Mouse (Mus musculus) CH12.LX (cell line): ENCODE measurements around the gene Ndufs2. TPM values are rescaled to one million over a fixed set of nuclear protein-coding genes. Genes with fewer than 3 reads are reported as not detected.

Experiments
- DNase-seq: peaks from one replicate; pipeline ENCODE4 v3.0.0-alpha.2; 2013; ENCODE audit errors: extremely low read depth
- H3K27ac ChIP-seq: 2 replicates; pipeline ENCODE4 v1.5.1; 2012; ENCODE audit warnings: low read depth, mild to moderate bottlenecking, control low read depth, moderate library complexity; ENCODE audit not compliant: insufficient read depth
- H3K27me3 ChIP-seq: replicated peaks from 2 replicates; pipeline ENCODE3; 2012; ENCODE audit warnings: inconsistent platforms
- H3K36me3 ChIP-seq, 2 experiments: replicated peaks in 1 of 2; 2 replicates each; pipeline versions ENCODE3 to v1.6.1; 2012; ENCODE audit warnings: inconsistent platforms in 1 of 2, low read length in 1 of 2, mild to moderate bottlenecking in 1 of 2, mixed read lengths in 1 of 2, moderate library complexity in 1 of 2; ENCODE audit not compliant: control insufficient read depth in 1 of 2, insufficient read depth in 1 of 2
- H3K4me1 ChIP-seq, 2 experiments: 2 replicates each; pipeline ENCODE4 v1.6.1; 2012; ENCODE audit warnings: inconsistent platforms in 1 of 2, moderate library complexity in 1 of 2; ENCODE audit not compliant: insufficient read depth in 2 of 2, control insufficient read depth in 1 of 2
- H3K4me2 ChIP-seq: 2 replicates; pipeline ENCODE4 v1.6.1; 2012; ENCODE audit warnings: low read depth, mild to moderate bottlenecking, control low read depth; ENCODE audit not compliant: poor library complexity, insufficient read depth, severe bottlenecking
- H3K4me3 ChIP-seq, 3 experiments: fragments of 150-350 bp in 1 of 3; sonication (generic) in 1 of 3; replicated peaks in 1 of 3; 2 replicates each; pipeline versions ENCODE3 to v1.5.1; 2011 to 2012; ENCODE audit warnings: low read depth in 2 of 3, low read length in 2 of 3, mild to moderate bottlenecking in 2 of 3, moderate library complexity in 2 of 3, control low read depth in 1 of 3, improper control_type of control experiment in 1 of 3, inconsistent platforms in 1 of 3, mixed read lengths in 1 of 3; ENCODE audit not compliant: poor library complexity in 1 of 3
- H3K79me2 ChIP-seq: replicated peaks from 2 replicates; pipeline ENCODE4 v1.6.1; 2012; ENCODE audit warnings: mild to moderate bottlenecking, moderate library complexity; ENCODE audit not compliant: control insufficient read depth, poor library complexity, insufficient read depth, severe bottlenecking; ENCODE audit errors: extremely low read depth
- H3K9ac ChIP-seq: 2 replicates; pipeline ENCODE4 v1.6.1; 2012; ENCODE audit warnings: low read depth, mild to moderate bottlenecking, control low read depth, moderate library complexity; ENCODE audit not compliant: insufficient read depth
- H3K9me3 ChIP-seq: replicated peaks from 2 replicates; pipeline ENCODE3; 2012; ENCODE audit warnings: low read length, inconsistent platforms, mixed read lengths
- BHLHE40 ChIP-seq: IDR thresholded peaks from 2 replicates; pipeline ENCODE4 v1.6.1; 2011; ENCODE audit warnings: mild to moderate bottlenecking, low read depth, low read length, improper control_type of control experiment
- CHD1 ChIP-seq: IDR thresholded peaks from 2 replicates; pipeline ENCODE4 v1.6.1; 2012; ENCODE audit warnings: low read depth, low read length, improper control_type of control experiment, inconsistent platforms
- ELF1 ChIP-seq: IDR thresholded peaks from 2 replicates; pipeline ENCODE4 v1.6.1; 2014; ENCODE audit warnings: low read depth, mild to moderate bottlenecking, inconsistent platforms, low read length, improper control_type of control experiment
- EP300 ChIP-seq: IDR thresholded peaks from 2 replicates; pipeline ENCODE4 v1.6.1; 2011; ENCODE audit warnings: low read length, improper control_type of control experiment
- GABPA ChIP-seq: IDR thresholded peaks from 2 replicates; pipeline ENCODE4 v1.6.1; 2012; ENCODE audit warnings: low read depth, low read length, improper control_type of control experiment, inconsistent platforms; ENCODE audit not compliant: insufficient replicate concordance
- JUN ChIP-seq: IDR thresholded peaks from 2 replicates; pipeline ENCODE4 v1.6.1; 2011; ENCODE audit warnings: low read depth, mild to moderate bottlenecking, low read length, improper control_type of control experiment, moderate library complexity; ENCODE audit not compliant: insufficient read depth
- JUND ChIP-seq: conservative IDR thresholded peaks from 2 replicates; pipeline ENCODE4 v1.6.1; 2011; ENCODE audit warnings: low read depth, low read length, improper control_type of control experiment
- MAFK ChIP-seq: IDR thresholded peaks from 2 replicates; pipeline ENCODE4 v1.6.1; 2011; ENCODE audit warnings: low read length, improper control_type of control experiment; ENCODE audit not compliant: insufficient replicate concordance
- MEF2A ChIP-seq: IDR thresholded peaks from 2 replicates; pipeline ENCODE4 v1.6.1; 2014; ENCODE audit warnings: low read depth, mild to moderate bottlenecking, inconsistent platforms, low read length, improper control_type of control experiment, borderline replicate concordance
- MXI1 ChIP-seq: IDR thresholded peaks from 2 replicates; pipeline ENCODE4 v1.6.1; 2011; ENCODE audit warnings: mild to moderate bottlenecking, low read depth, low read length, improper control_type of control experiment
- NELFE ChIP-seq: IDR thresholded peaks from 2 replicates; pipeline ENCODE4 v1.6.1; 2011; ENCODE audit warnings: low read depth, low read length, improper control_type of control experiment
- PAX5 ChIP-seq: IDR thresholded peaks from 2 replicates; pipeline ENCODE4 v1.6.1; 2012; ENCODE audit warnings: low read length, inconsistent platforms, mixed read lengths
- POLR2A ChIP-seq: IDR thresholded peaks from 2 replicates; pipeline ENCODE4 v1.6.1; 2011; ENCODE audit warnings: low read depth, mild to moderate bottlenecking, improper control_type of control experiment, low read length
- POLR2AphosphoS2 ChIP-seq: IDR thresholded peaks from 2 replicates; pipeline ENCODE4 v1.6.1; 2011; ENCODE audit warnings: low read depth, low read length, improper control_type of control experiment
- RCOR1 ChIP-seq: conservative IDR thresholded peaks from 2 replicates; pipeline ENCODE4 v1.6.1; 2012; ENCODE audit warnings: low read depth, mild to moderate bottlenecking, inconsistent platforms, low read length, improper control_type of control experiment
- SIN3A ChIP-seq: IDR thresholded peaks from 2 replicates; pipeline ENCODE4 v1.6.1; 2012; ENCODE audit warnings: low read length, improper control_type of control experiment, inconsistent platforms
- SMC3 ChIP-seq: IDR thresholded peaks from 2 replicates; pipeline ENCODE4 v1.6.1; 2011; ENCODE audit warnings: low read depth, low read length, improper control_type of control experiment
- TBP ChIP-seq: conservative IDR thresholded peaks from 2 replicates; pipeline ENCODE4 v1.6.1; 2011; ENCODE audit warnings: low read depth, low read length, improper control_type of control experiment
- UBTF ChIP-seq: IDR thresholded peaks from 2 replicates; pipeline ENCODE4 v1.6.1; 2012; ENCODE audit warnings: low read depth, mild to moderate bottlenecking, inconsistent platforms, low read length, improper control_type of control experiment, moderate library complexity
- USF1 ChIP-seq: IDR thresholded peaks from 2 replicates; pipeline ENCODE4 v1.6.1; 2014; ENCODE audit warnings: low read depth, mild to moderate bottlenecking, inconsistent platforms, low read length, improper control_type of control experiment
- USF2 ChIP-seq: conservative IDR thresholded peaks from 2 replicates; pipeline ENCODE4 v1.6.1; 2011; ENCODE audit warnings: low read depth, low read length, improper control_type of control experiment
- ZC3H11A ChIP-seq: IDR thresholded peaks from 2 replicates; pipeline ENCODE4 v1.6.1; 2012; ENCODE audit warnings: low read depth, mild to moderate bottlenecking, inconsistent platforms, low read length, improper control_type of control experiment
- ZMIZ1 ChIP-seq: IDR thresholded peaks from 2 replicates; pipeline ENCODE4 v1.6.1; 2012; ENCODE audit warnings: low read depth, mild to moderate bottlenecking, inconsistent platforms, low read length, improper control_type of control experiment
- dilution Hi-C: fragments of 300-500 bp; cut with MboI; formaldehyde crosslinking; loops from 2 replicates; pipeline ENCODE4 v1.14.3; 2020; ENCODE audit warnings: low sequenced_read_pairs; ENCODE audit not compliant: extremely low pct_unique_long_range_greater_than_20kb, extremely low pct_ligation_motif_present
- in situ Hi-C: fragments of 300-500 bp; cut with MboI; formaldehyde crosslinking; loops from 3 replicates; pipeline ENCODE4 v1.14.3; 2019; ENCODE audit warnings: low sequenced_read_pairs, low pct_ligation_motif_present, low pct_unique_long_range_greater_than_20kb, mixed read lengths
- polyA plus RNA-seq: library from polyadenylated mRNA; unstranded; fragments of >175 nt; gene quantifications from 2 replicates; pipeline ENCODE4 v1.2.1, GENCODE M21; 2012; ENCODE audit warnings: low read depth; ENCODE audit not compliant: insufficient read length
- total RNA-seq, 2 experiments: library from RNA; depleted of rRNA; stranded (reverse); fragments of 300-350 nt in 1 of 2; fragments of >200 nt in 1 of 2; gene quantifications; 2 replicates each; pipeline ENCODE4 v1.2.3; 2012 to 2014

Gene Ndufs2
- total and polyA plus RNA-seq, 3 experiments = 242 to 265 (median 242) TPM

DNA sequence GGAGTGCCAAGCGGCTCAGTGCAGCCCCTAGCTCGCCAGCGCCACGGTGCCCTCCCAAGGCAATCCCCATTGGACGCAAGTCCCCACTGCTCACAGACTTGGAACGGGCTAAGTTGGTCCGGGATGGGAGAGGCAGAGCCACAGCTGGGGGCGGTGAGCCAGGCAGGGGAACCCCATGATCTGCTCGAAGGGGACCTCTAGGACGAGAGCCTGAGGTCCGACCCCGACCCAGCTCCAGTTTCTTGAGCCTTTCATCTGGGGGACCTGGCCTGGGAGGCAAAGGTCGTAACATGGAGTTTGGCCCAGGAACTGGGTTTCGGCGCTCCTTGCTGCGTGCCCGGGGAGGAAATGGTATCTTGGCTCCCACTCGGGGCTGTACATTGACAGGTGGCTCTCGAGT is 35.3 kb upstream of the Ndufs2 start:
- no peaks in the 10 kb centered on the region for H3K27me3 ChIP-seq
- H3K4me1 ChIP-seq = peaks cover 5 to 39% of the 10 kb centered on the region in 2 experiments; a peak in 3 of 4 replicates
- H3K36me3 ChIP-seq = peaks cover 37 to 72% of the 10 kb centered on the region in 2 experiments
- no peak overlapping the region for H3K4me3 ChIP-seq
- in situ Hi-C loops (no loop called here), dilution Hi-C loops (no loop called here)
- H3K9ac ChIP-seq = no peak overlapping the region
- H3K27ac ChIP-seq = no peak overlapping the region
- peak overlapping the region; percentile 76; the same call in 1 of the 2 replicates for H3K4me2 ChIP-seq
- no peaks in the 10 kb centered on the region for H3K9me3 ChIP-seq
- peaks cover 8% of the 10 kb centered on the region for H3K79me2 ChIP-seq
- no peak for TF ChIP-seq JUN
- TF ChIP-seq ELF1 = no peak
- TF ChIP-seq TBP = no peak
- TF ChIP-seq CHD1 = no peak
- TF ChIP-seq MEF2A = no peak
- no peak for TF ChIP-seq GABPA
- TF ChIP-seq JUND = no peak
- no peak for TF ChIP-seq POLR2A
- no peak for TF ChIP-seq POLR2AphosphoS2
- TF ChIP-seq PAX5 = no peak
- TF ChIP-seq NELFE = no peak
- no peak for TF ChIP-seq RCOR1
- TF ChIP-seq USF2 = no peak
- TF ChIP-seq SMC3 = no peak
- TF ChIP-seq UBTF = no peak
- no peak for TF ChIP-seq MAFK
- DNase-seq = no peak

DNA sequence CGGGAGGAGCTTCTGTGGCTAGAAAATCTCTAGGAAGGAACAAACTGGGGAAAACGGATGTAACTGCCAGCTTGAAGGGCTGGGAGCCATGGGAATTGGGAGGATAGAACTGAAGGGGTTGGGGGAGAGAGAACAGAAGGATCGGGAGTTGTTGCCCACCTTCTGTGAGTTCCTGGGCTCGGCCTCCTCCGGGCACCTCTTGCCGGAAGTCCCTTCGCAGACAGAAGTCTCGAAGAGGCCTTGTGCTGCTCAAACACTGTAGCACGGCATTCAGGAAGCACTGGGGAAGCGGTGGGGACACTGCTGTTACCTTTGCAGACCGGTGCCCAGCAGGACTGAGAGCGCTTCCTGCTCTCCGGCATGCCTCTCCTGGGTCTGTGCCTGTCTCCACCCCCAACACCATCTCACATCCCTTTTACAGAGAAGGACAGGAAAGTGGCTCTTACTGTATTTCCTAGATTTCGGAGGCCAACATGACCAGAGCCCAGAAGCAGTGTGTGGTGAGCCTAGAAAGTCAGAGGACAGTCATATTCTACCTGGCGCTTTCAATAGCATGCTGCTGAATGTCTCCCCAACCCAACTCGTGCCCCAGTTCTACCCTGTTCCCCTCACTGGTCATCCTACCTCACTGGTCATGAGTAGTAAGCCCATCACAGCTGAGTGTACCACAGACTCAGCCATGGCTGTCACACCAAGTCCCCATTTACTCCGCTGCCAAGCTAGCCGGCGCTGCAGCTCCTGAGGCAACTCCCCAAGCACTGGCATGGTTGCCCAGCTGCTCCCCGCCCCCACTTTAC is 34.1 kb upstream of the Ndufs2 start:
- Histone ChIP-seq H3K27ac (no peak overlapping the region), H3K4me3 (no peak overlapping the region)
- in situ Hi-C loops = no loop called here
- DNase-seq = no peak
- no peak for TF ChIP-seq USF1
- TF ChIP-seq GABPA = no peak
- TF ChIP-seq EP300 = no peak
- TF ChIP-seq ZC3H11A = no peak
- TF ChIP-seq UBTF = no peak
- TF ChIP-seq POLR2A = no peak
- no peak for TF ChIP-seq ZMIZ1
- no peak for TF ChIP-seq BHLHE40
- TF ChIP-seq MXI1 = no peak
- no peak for TF ChIP-seq CHD1
- TF ChIP-seq SMC3 = no peak
- TF ChIP-seq SIN3A = no peak
- TF ChIP-seq, all 38 proteins: peak for 0
- peaks cover 5 to 40% of the 10 kb centered on the region in 2 experiments; a peak in 3 of 4 replicates for H3K4me1 ChIP-seq
- 0 out of 2 replicates have a peak, but pooled peaks cover 3% of the 10 kb centered on the region for H3K79me2 ChIP-seq
- no peak overlapping the region for H3K9ac ChIP-seq
- no peak overlapping the region for H3K4me2 ChIP-seq
- dilution Hi-C loops = no loop called here
- no peaks in the 10 kb centered on the region for H3K27me3 ChIP-seq
- H3K36me3 ChIP-seq = peaks cover 37 to 67% of the 10 kb centered on the region in 2 experiments
- no peaks in the 10 kb centered on the region for H3K9me3 ChIP-seq
